Mouse (Mus musculus): ENCODE results near the gene Dennd2a.
A peak's percentile ranks its signal among the peaks of the same experiment; 100 is the strongest.
"Not testable (repeated sequence)": the region's sequence is repeated elsewhere in the genome, so short reads cannot be mapped to it uniquely, and the experiment has no call there.

Gene Dennd2a

GRCm38 (mm10) chr6:39450580-39450979, 107.1 kb downstream of the Dennd2a start:
- DNase-seq (ENCODE audit: low spot score in 2 of 2), result no peak

DNA sequence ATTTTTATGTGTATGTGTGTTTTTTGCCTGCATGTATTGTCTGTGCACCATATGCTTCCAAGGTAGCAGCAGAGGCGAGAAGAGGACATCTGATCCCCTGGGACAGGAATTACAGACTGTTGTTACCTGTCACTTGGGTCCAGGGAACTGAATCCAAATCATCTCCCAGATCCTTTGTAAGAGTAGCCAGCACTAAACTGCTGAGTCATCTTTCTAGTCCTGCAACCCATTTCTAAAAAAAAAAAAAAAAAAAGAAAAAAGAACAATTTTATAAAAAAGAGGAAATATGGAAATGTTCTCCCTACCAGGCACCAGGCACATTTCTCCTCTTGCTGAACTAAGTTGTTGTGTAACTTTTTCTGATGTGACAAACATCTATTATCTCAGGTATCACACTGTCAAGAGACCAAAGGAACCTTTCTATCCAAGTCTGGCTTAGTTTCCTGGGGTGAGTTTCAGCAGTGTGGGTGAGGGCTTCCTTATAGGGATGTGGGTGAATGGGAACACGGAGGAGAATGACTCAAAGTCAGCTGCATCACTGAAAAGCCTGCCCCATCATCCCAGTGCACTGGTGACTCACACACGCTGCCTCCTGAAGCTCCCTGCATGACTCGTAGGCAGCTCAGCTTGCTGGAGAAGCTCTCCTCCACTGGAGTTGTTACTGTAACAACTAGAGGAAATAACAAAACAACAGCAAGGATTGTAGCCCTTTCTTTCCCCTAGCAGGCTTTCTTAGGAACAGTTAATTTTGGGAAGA, 110.1 kb downstream of the Dennd2a start:
- DNase-seq (ENCODE audit: low spot score in 2 of 2), result peak; percentile 41 to 51

GRCm38 (mm10) chr6:39445801-39446572, 111.7 kb downstream of the Dennd2a start:
- DNase-seq (ENCODE audit: low spot score in 2 of 2), result no peak

DNA sequence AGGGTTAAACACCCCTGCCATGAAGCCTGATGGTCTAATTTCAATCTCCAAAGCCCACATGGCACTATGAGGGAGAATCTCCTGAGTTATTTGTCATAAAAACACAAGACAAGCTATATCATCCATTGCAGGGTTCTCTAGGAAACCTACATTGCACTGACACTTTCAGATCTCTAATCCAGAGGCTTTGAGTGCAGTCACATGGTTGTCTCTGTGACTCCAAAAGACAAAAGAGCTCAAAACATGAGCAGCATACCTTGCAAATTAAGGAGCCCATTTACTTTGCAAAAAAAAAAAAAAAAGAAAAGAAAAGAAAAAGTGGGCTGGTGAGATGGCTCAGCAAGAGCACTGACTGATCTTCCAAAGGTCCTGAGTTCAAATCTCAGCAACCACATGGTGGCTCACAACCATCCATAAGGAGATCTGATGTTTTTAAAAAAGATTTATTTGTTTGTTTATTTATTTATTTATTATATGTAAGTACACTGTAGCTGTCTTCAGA, 114.8 kb downstream of the Dennd2a start:
- DNase-seq (ENCODE audit: low spot score in 2 of 2), result no peak

DNA sequence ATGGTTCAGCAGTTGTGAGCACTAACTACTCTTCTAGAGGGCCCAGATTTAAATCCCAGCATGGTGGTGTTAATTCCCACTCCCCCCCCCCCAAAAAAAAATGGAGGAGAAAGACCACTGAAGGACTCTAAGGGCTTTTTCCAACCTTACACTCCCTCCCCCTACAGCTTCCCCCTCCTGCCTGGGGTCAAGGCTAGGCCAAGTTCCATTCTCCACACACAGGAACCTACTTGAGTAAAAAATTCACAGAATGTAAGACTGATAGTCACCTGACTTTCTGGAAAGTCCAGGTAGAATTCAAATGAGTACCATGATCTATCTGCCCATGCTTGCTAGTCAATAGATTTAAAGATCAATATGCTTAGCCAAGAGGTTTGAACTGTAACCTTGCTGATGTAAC, 117.5 kb downstream of the Dennd2a start:
- no peak for DNase-seq (ENCODE audit: low spot score in 2 of 2)

DNA sequence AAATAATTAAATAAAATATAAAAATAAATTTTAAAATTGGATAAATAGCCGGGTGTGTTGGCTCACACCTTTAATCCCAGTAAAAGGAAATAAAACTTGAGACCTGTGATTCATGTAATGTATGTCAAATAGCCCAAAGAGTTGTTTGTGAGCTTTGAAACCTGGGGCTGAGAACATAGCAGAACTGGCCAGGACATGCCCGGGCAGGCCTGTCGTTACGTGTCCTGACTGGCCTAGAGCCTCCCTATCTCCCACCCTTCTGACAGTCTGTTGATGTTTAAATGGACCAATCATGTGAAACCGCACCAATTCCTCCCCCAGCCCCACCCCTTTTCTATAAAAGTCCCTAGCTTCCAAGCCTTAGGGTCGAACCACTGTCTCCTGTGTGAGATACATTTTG, 120.1 kb downstream of the Dennd2a start:
- not testable (repeated sequence) for DNase-seq (ENCODE audit: low spot score in 2 of 2)

DNA sequence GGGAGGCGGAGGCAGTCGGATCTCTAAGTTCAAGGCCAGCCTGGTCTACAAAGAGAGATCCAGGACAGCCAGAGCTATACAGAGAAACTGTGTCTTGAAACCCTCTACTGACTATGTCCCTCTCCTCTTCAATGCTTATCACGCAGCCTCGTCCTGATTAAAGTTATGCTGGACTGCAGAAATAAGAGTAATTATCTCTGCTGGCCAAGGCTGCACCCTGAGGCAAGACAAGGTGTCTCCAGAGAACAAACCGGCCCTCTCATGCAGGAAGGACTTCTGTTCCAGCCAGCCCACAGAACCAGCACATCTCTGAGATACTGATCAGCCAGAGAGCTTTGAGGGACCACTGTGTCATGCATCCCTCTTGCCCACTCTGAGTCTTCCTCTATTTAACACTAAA, 121.8 kb downstream of the Dennd2a start:
- no peak for DNase-seq (ENCODE audit: low spot score in 2 of 2)

DNA sequence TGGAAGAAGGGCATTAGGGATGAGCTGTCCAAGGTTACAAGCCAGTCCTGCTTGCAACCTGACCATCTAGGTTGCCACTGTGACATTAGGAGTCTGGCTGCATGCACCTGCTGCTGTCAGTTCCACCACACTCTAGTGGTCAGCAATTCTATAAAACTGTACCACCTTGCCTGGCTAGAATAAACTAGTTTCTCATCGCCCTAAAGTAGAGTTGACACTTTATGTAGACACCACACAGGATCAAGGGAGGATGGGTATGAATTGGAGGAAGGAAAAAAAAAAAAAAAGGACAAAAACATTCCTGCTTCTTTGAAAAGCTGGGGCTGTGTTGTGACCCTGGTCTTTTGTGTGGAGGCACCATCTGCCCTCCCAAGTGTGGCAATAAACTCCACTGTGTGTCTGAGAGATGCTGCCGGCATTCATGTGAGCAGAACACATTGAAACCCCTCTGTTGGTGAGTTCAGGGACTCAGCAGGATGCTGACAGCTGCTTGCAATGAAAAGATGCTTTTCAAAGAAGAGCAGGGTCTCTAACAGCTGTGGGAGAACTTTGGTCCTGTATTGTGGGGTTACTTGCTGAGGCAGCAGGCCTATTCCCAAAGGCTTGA, 122.7 kb downstream of the Dennd2a start:
- no peak for DNase-seq (ENCODE audit: low spot score in 2 of 2)

DNA sequence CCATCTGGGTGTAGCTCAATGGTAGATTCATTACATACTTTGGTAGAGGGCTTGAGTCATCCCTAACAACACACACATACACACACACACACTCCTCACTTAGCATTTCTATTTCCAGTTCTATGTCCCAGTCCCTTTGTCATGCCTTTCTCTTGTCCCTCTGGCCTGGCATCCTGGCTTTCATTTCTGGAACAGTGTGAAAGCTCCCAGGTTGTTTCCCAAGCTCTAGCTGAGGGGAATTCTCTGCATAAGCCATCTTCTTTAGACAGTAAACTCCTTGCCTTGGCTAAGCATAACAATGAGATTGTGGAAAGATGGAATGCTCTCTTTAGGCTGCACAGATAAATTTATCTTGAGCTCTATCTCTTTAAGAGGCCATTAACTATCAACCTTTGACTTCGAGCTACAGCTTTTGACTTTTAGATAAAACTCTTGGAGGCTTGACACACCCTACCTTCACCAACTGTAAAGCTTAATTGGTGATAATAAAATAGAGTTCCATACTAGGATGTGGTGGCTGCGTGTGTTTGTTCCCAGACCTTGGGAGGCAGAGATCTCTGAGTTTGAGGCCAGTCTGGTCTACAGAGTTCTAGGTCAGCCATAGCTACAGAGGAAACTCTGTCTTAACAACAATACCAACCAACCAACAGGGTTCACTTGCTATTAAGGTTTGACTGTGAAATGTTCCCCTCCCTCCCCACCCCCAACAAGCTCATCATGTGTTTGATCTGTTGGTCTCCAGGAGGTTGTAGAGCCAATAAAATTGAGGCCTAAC, 123.4 kb downstream of the Dennd2a start:
- DNase-seq (ENCODE audit: low spot score in 2 of 2), result no peak

DNA sequence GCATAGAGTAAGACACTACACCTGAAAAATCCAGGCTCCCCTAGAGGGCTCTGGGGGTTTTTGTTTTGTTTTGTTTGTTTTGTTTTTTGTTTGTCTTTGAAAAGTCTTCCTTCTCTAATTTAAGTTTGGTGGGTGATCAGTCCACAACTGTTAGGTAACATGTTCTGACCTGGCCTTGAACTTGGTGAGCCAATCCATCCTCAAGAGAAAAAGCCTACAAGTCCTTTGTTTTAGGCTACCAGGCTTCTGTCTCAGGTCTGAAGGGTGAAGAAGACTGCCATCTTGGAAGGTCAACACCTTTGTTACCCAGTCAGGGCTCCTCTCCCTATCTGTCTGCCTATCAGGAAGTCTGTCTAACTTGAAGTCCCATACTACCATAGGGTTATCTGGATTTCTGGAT, 124.0 kb downstream of the Dennd2a start:
- DNase-seq (ENCODE audit: low spot score in 2 of 2), result no peak

GRCm38 (mm10) chr6:39433174-39433573, 124.5 kb downstream of the Dennd2a start:
- DNase-seq (ENCODE audit: low spot score in 2 of 2), result no peak

DNA sequence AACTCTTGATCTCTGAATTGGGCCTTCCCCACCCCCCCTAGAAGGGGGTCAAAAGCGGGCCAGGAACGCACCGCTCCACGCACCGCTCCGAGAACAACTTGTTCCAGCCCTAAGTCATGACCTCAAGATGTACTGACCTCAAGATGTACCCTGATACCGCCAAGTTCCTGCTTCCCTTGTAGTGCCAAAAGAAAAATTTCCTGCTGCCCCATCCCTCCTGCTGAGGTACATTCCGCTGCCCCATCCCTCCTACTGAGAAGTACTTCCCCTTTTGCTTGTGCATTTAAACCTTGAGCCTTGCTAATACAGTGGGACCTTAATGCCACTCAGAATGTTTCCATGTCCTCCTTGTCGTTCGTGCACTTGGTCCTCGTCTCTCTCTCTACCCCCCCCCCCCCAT, 126.9 kb downstream of the Dennd2a start:
- no peak for DNase-seq (ENCODE audit: low spot score in 2 of 2)

- no peak for DNase-seq (ENCODE audit: low spot score in 2 of 2)
These were observed 128.5 kb downstream of the Dennd2a start for GRCm38 (mm10) chr6:39429007-39429788.

DNA sequence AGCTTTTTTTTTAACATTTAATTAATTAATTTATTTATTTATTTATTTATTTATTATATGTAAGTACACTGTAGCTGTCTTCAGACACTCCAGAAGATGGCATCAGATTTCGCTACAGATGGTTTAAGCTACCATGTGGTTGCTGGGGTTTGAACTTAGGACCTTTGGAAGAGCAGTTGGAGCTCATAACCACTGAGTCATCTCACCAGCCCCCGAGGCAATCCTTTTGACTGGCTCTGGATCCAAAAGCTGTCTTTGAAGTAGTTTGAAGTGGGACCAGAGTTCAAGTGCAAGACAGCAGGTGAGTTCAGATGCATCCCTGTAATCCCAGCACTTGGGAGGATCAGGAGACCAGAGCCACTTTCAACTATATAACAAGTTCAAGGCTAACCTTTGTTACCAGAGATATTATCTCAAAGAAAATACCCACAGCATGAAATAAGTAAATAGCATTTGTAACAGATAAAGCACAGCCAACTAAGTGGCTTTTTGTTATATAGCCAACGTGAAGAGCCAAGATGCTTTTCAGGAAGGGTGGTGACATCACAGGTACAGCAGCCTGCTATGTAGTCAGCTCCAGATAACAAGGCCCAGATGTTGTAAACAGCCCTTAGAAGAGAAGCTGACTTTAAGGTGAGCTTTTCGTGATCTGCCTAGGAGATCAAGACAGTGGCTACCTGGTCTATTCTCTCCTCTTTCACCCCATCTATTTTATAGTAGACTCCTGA, 130.2 kb downstream of the Dennd2a start:
- DNase-seq (ENCODE audit: low spot score in 2 of 2), result no peak

GRCm38 (mm10) chr6:39426725-39427124, 130.9 kb downstream of the Dennd2a start:
- no peak for DNase-seq (ENCODE audit: low spot score in 2 of 2)

- DNase-seq (ENCODE audit: low spot score in 2 of 2), result no peak
These were observed 132.5 kb downstream of the Dennd2a start for GRCm38 (mm10) chr6:39425181-39425580.

DNA sequence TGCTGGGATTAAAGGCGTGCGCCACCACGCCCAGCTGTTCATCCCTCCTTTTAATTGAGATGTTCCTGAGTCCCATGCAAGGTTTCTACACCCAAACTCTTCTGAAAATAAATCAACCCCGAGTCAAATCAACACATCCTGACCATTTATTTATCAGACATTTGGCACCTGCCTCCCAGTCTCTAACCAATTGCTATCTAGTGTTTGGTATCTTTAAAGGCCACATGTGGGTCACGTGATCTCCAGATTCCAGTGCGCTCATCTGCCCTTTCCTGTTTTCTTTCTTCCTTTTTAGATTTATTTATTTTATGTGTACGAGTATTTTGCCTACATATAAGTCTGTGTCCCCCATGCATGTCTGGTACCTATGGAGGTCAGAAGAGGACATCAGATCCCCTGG, 134.0 kb downstream of the Dennd2a start:
- DNase-seq (ENCODE audit: low spot score in 2 of 2), result no peak

DNA sequence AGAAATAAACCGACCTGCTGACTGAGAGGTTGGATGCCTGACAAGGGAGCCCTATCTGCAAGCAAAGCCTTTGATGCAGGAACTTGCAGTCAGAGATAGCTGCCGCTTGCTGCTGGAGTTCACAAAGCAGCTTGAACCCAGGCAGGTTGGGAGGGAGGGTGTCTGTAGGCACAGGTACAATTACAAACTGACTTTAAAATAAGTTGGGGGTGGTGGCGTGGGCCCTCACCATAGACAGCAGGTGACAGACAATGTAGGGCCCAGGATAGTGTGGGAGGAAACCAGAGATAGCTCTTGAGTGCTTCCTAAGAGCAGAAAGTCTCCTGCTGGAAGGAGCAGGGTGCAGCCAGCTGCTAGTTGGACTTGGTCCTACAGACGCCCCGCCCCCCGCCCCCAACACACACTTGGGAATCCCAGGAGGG, 134.5 kb downstream of the Dennd2a start:
- peak in 1 of 2 experiments; percentile 24 for DNase-seq (ENCODE audit: low spot score in 2 of 2)

DNA sequence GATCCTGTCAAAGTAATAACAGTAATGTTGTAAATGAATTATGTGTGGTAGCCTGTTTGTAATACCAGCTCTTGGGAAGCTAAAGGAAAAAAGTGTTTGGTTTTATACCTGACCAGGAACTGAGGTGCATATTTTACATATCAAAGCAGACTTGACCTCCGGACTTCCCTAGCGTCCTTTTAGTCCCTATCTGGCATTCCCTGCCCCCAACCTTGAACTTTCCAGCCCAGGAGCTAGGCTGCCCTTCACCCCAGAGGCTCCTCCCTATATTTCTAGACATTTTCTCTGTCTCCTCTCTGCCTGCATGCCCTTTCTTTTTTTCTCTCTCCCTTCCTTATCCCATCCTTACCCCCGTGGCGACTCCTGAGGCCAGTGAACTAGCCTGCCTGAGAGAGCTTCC, 136.8 kb downstream of the Dennd2a start:
- no peak for DNase-seq (ENCODE audit: low spot score in 2 of 2)

Data from frontal cortex, postnatal 36 days (tissue).